Mouse (Mus musculus): ENCODE data around the gene Nup188.

DNA sequence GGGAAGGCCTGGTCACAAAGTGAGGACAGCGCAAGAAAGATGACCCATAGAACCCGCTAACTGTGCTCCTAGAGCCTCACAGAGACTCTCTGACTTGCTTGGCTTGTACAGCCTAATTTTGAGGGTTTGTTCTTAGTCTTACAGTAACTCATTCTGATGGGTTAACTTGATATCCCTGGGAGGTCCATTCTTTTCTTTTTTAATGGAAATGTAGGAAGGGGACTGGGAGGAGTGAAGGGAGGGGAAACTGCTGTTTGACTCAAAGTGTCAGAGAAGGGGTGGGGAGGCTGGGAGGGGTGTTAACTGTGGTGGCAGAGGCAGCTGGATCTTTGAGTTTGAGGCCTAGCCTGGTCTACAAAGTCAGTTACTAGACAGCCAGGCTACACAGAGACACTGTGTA is 49.1 kb downstream of the Nup188 start:
- no peak for TF ChIP-seq CTCF (IDR thresholded peaks at IDR 0.05; ENCODE audit: low read depth)
- TF ChIP-seq EP300 (IDR thresholded peaks at IDR 0.05; ENCODE audit: low read depth): no peak
